Mouse (Mus musculus) left cerebral cortex, adult 11 months (tissue): ENCODE measurements around the gene Pigk.
"Not testable (repeated sequence)": the region's sequence is repeated elsewhere in the genome, so short reads cannot be mapped to it uniquely, and the experiment has no call there.

ENCODE experiments used
- DNase-seq: peaks from one replicate; pipeline ENCODE4 v3.0.0; 2022; ENCODE audit warnings: low spot score

Pigk gene

DNA sequence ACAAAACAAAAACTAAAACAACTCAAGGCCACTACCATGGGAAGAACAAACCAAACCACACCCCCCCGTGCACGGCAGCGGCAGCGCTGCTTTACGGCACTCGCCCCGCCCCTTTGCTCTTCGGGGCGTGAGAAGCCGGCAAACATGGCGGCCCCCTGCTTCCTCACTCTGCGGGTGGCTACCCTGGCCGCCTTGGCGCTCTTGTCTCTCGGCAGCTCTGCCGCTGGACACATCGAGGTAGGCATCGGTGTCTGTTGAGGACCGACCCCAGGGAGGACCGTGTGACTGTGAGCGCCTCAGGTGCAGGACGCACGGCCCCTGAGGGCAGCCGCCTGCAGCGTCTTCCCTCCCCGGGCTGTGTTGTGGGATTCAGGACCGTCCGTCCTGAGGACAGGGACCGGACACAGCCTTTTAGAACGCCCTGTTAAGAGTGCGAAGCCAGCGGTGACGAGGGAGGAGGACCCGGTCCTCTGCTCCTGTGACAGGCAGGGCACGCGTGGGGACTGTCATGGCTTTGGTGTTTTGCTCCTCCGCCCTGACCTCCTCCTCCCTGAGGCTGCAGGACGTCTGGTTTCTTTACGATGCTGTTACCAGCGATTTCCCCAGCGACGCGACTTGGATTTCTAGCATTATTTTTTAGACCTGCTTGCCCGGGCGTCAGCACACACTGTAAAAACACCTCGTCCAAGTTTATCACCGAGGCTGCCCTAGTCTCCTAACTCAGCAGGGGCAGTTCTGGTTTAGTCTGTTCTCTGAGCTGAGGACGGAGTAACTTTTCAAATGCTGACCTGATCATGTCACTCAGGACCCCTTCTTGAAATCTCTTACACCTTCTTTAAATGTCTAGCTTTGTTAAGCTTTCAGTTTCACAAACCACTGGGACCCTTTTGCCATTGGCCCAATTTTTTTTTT, at the start of gene Pigk:
TSS of gene Pigk (plus strand) at position 110 of the 912 bp plus-strand sequence.
- DNase-seq = peak; percentile 81

DNA sequence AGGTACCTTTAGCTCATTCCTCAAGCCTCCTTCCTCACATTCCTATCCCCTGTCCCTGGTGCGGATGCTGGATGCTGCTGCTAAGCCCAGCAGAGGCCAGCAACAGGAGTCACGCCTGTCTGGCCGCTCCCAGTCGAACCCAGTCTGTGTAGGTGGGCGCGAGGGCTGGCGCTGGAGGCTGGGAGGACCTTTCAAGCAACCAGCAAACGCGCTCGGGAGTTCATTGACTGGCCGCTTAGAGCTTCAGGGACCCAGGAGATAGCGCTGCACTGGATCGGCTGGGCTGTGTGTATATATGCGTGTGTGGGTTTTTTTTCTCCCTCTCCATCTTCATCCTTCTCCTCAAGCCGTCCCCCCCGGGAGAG, 46.9 kb upstream of the Pigk start:
- DNase-seq = no peak

DNA sequence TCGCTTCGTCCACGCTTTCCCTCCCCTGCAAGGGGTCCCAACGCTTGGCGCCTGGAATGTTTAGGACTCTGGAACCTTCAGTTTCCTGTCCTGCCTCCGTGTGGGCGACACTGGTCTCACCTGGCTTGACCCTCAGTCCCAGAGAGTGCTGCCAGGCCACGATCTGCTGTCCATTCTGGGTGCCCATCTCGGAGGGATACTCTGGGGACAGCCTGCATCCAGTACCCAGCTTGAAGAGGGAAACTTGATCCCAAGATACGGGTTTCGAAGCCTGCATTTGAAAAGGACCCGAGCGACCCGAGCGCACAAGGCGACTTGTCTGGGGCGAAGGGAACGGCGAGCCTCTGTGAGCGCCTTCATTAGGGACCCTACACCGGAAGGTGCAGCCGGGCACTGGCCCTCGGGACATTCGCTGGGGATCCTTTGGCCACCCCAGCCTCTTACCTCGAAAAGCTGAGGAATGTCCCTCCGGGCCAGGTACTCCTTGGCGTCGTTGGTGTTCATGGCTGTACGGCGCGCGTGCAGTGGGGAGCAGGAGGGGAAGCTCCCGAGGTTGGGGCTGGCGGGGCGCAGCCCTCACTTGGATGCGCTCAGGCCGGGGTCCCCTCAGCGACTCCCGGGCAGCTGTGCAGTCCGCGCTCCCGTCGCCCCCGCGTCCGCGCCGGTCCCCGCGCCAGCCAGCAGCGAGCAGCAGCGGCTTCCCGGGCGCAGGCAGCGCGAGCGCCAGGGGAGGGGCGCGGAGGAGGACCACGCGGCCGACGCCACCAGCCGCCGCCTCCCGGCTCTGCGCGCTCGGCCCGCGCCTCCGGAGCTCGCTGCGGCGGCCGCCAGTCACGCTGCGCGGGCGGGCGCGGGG, 46.3 kb upstream of the Pigk start:
- DNase-seq = peak; percentile 27

DNA sequence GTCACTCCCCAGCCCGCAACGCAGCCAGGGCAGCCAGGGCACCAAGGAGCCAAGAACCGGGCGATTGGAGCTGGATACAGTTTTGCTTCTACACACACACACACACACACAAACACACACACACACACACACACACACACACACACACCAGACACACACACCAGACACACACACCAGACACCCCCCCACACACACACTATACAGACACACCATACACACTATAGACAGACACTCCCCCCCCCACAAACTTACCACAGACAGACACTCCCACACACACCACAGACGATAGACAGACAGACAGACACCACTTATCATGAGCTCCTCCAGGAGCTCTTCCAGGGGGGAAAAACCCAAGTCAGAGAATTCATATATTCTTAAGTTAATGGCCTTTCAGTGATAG, 45.7 kb upstream of the Pigk start, which contains the start of gene Ak5:
TSS of gene Ak5 (minus strand) at position 122 of the 400 bp plus-strand sequence.
- no peak for DNase-seq

DNA sequence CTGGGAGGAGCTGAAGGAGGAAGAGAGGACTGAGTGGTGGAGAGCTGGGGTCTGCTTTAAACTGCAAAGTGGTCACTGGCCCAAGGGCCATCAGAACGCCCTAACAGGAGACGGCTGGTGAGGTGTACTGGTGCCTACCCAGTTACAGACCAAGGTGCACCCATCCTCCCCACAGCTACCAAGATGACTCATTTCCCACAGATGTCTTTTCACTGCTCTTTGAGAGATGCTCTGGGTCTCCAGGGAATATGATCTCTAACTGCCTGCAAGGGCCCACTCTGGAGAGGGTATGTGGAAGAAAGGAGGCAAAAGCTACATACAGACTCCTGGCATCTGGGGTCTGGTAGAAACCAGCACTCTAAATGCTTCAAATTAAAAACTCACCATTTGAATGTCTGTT, 45.1 kb upstream of the Pigk start:
- DNase-seq = no peak

DNA sequence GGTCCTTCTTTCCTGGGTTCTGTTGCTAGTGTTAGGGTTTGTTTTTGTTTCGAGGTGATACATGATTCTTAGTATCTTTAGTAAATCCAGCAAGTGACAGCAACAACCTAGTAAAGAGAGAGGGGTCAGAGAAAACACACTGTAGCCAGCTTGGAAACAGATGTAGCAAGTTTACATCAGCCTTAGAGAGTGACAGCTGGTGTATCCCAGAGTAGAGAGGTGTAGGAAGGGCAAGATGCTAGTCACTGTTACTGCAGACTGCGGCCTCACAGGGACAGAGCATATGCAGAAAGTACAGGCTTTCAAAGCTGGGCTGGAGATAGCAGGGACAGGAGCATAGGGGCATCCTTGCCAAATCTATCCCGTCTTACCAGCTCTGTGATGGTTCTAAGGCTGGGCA, 44.1 kb upstream of the Pigk start:
- no peak for DNase-seq

DNA sequence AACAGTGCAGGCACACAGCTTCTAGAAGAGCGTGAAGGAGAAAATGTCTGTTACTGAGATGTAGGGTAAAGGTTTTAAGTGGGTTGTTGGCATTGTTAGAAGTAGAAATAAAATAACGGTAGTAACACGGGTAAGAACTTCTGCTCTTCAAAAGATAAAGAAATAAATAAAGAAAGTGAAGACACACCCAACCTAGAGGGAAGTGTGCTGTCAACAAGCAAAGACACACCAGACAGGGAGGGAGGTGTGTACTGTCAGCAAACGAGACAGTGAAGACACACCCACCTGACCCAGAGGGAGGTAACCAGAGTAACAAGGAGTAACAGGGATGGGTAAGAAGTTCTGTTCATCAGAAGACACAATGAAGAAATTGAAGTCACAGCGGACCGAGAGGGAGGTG, 39.2 kb upstream of the Pigk start:
- DNase-seq = no peak

DNA sequence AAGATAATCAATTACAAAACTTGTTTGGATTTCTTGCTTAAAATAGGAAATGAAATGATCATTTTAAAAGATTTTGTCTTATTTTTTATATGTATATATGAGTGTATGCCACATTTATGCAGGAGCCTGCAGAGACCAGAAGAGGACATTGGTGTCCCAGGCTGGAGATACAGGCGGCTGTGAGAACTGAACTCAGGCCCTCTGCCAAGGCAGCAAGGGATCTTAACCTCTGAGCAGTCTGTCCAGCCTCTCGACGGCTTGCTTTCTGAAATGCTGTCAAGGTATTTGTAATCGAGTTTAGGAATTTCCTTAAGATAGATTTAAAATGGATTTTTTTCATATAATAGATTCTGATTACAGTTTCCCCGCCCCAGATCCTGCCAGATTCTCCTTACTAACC, 25.4 kb upstream of the Pigk start:
- DNase-seq = no peak

DNA sequence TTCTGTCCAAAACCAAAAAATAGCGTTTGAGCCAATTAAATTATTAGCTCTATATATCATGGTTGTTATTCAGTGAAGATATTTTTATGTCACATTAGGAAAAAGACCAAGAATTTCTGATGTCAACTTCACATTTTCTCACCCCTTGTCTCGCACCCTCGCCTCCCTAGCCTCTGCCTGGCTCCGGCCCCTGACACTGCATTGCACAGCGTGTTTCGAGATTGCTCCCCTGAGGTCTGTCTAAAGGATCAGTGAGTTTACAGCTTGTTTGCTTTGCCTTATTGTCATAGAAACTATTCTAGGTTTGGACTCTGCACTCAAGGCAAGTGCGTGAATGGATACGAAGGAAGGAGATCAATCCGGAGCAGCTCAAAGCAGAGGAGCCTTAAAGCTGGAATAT, 24.8 kb upstream of the Pigk start:
- no peak for DNase-seq

DNA sequence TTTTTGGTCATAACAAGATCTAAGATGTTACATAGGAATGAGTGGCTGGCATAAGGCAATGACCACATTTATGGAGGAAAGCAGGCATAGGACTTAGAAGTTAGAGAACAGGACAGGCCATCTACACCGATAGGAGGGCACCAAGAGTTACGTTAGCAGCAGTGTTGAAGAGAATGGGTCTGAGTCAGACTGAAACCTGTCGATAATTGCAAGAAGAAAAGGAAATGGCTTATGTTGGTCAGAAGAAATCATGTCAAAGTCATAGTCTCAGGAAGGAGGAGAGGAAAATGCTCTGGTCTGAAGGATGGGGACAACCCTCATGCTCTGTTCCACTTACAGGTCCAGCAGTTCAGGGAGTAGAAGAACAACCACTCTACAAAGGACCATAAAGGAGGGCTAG, 18.9 kb upstream of the Pigk start:
- no peak for DNase-seq

DNA sequence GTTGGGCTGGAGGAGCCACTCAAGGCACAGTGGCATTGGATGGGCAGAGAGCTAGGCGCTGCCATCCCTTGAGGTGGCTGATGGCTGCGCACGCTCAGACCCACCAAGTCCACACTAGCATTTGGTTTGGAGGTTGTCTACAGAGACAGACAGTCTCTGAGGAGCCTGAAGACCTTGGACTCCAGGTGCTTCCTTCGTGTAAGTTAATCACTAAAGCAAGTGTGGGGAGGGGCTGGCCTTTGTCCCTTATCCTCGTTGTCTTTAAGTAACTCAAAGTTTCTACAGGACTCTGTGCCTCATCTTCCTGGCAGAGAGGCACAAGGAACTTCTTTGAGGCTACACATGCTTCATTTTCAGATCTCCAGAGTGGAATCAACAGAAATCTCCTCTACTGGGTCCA, 15.9 kb upstream of the Pigk start:
- DNase-seq = no peak

DNA sequence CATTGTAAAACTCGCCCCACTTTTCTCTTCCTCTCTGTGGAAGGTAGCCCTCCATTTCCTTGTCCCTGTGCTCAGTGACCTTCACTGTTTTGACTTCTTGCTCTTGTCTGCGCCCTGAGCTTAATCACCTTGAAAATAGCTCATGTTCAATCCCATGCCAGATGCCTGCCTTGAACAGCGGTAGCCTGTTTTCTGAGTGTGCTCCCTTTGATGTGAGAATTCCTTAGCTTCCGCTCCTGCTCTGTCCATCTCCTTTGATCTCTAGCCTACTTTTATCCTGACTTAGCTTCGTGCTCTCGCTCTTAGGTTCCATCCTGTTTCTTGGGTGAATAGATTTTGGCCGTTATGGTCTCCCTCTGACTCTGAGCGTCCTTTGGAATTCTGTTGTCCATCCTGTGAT, 14.6 kb upstream of the Pigk start:
- no peak for DNase-seq

DNA sequence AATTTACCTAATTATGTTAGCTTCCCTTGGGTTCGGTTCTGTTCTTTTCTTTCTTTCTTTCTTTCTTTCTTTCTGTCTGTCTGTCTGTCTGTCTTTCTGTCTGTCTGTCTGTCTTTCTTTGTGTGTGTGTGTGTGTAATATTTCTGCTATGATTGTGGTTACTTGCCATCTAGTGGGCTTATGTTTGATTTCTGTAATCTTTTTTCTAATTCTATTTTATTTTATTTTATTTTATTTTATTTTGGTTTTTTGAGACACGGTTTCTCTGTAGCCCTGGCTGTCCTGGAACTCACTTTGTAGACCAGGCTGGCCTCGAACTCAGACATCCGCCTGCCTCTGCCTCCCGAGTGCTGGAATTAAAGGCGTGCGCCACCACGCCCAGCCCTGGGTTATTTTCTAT, 12.4 kb upstream of the Pigk start:
- not testable (repeated sequence) for DNase-seq

DNA sequence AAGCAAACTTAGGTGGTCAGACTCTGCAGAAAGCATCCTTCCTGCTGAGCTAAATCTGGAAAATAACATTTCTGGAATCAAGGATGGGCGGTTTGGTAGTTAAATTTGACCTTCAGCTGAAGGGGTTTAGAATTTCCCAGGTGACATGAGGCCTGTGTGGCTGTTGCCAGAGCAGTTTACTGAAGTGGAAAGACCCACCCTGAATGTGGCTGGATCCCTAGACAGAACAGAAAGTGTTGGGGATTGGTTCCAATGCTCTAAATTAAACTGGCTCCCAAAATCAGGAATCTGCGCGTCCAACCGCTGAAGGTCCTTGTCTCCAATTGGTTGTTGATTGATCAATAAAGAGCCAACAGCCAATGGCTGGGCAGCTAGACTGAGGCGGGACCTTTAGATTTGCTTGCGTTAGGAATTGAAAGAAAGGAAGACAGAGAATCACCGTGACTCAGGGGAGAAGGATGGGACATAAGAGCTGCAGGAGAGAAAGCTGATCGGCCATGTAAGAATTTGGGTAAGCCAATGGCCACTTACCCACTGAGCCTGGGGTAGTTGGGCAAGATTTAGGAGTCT, 11.5 kb upstream of the Pigk start:
- DNase-seq = no peak

DNA sequence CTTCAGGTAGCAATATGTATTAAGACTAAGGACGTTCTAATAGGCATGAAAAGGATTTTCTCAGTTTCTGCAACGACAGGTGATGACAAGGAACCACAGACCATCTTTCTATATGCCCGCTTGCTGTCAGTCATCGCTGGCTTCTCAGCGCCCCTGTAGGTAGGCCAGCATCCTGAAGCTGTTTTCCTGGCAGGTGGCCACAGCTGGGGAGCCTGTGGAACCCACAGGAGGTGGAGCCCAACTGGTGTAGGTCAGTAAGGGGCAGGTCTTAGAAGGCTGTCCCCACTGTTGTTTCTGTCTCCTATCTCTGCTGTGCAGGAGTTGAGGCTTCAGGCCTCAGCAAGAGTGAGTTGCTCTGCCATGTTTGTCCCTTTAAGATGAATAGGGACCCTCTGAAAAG, 8.1 kb upstream of the Pigk start:
- DNase-seq = no peak

DNA sequence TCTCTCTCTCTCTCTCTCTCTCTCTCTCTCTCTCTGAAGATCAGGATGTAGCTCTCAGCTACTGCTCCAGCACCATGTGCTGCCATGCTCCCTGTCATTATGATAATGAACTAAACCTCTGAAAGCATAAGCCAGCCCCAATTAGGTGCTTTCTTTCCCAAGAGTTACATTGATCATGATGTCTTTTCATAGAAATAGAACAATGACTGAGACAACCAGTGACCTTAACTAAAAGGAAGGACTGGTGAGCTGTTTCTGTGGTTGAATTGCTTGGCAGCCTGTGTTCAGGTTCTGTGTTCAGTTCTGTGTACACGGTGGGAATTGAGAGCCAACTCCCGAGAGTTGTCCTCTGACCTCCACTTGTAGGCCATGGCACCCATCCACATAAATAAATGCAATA, 7.0 kb upstream of the Pigk start:
- DNase-seq = no peak

DNA sequence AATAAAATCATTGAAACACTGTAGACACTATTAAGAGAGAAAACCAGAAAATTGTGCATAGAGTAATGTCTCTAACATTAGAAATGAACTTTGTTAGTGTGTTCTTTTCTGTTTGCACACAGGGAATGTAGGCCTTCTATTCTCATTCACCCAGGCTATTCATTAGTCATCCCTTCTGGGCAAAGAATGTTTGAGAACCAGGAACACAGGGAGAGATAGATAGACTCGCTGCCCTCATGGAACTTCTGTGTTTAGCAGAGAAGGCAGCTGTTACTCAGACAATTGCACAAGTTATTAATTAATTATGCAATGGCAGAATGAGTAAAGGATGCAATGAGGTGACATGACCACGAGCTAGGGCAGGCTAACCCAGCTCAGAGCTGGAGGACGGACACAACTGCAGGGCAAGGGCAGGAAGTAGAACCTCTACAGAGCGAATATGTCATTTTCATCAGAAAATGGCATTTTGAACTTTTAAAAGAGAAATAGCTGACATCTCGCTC, 6.5 kb upstream of the Pigk start:
- no peak for DNase-seq

DNA sequence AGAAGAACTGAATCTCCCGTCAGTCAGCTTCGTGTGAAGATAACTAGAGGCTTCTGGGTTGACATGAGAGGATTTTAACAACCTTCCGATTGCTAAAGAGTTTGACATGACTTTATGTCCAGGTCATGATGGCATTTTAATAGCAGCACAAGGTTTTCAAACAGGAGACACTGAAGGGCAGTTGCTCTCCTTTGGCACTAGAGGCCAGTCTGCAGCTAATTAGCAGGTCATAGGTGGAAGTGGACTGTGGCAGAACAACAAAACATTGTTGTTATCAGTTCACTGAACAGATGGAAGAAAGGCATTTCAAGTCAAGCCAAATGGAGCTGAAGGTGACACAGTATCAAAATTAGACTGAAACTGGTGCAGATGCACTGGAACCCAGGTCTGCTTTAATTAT, 4.0 kb upstream of the Pigk start:
- DNase-seq = no peak

DNA sequence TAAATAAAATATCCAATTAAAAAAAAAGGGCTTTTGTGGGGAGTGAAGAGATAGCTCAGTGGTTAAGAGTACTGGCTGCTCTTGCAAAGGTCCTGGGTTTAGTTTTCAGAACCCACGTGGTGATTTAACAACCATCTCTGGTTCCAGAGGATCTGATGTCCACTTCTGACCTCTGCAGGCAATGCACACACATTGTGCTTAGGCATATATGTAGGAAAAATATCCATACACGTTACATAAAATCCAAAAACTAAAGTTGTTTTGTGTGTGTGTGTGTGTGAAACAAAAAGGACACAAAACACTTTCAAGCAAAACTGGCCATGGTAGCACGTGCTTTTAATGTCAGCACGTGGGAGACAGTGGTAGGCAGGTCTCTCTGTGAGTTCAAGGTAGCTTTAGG, 943 bp upstream of the Pigk start:
- DNase-seq = no peak

DNA sequence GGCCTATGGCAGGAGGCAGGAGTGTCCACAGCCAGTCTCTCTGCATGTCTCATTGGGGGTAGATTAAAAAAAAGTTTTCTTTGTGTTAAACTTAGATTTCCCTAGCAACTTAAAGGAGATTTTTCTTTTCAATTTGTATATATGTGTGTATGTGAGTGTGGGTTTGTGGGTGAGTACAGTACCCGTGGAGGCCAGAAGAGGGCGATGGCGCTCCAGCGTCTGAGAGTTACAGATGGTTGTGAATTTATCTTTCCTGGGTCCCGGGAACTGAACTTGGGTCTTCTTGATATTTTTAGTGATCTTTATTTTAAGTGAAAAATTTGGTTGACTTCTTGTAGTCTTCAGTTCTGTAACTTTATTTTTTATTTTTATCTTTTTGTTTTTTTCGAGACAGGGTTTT, 7.4 kb downstream of the Pigk start:
- DNase-seq = no peak

DNA sequence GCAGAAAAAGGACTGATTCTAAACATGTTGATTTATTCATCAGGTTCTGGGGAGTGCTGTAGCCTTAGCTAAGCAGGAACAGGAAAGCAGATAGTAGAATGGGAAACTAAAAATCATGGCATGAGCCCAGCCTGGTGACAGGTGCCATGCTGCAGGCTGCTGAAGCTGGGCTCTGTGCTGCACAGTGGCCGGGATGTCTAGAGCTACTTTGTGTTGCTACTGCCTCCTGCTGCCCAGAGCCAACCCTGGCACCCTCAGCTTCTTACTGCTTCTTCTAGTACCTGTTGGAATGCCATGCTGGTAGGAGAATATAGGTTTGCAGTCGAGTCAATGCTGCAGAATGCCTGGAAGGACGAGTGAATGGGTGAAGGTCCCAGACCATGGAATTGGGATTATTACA, 8.9 kb downstream of the Pigk start:
- no peak for DNase-seq

DNA sequence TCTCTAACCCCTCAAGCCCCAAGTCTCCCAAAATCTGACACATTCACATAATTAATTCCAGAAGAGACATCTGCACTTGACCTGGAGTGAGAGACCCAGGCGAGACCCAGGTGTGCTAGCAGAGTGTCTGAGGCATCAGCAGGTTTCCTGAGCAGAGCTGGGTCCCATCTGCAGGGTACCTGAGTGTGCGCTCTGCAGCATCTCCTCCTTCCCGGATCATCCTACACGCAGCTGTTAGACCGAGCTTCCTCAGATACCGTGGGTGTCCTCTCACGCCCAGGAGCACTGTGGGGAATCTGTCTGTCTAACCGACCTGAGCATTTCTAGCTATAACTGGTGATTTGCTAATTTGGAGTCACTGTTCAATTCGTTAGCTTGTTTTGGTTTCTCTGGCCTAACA, 10.5 kb downstream of the Pigk start:
- DNase-seq = no peak

DNA sequence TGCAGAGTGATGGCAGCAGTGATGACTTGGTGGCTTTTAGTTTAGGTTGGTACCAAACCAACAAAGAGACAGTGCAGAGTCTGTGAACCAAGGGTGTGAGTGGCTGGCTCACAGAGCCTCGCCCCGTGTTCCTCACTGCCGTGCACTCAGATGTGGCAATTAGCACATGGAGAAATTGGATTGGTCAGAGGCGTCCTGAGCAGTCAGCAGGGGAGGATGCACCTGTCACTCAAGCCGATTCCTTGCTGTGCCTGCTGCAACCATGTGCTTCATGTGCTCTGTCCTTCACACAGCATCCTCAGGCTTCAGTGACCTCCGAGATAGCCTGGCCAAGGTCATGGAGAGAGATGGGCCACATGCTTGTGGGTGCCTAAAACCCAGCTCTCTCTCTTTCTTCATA, 14.3 kb downstream of the Pigk start:
- DNase-seq = no peak
